Mouse (Mus musculus): ENCODE measurements around the gene Nprl3. TPM values are rescaled to one million over a fixed set of nuclear protein-coding genes. Genes with fewer than 3 reads are reported as not detected.

Nprl3 gene
- total RNA-seq, 2 experiments from 2014 or later = 57.1 to 63.2 TPM

Other genes starting within 250 kb of the Nprl3 start
- gene Il9r, start 67.4 kb downstream of the Nprl3 start, total RNA-seq (2021) = not detected
- gene Snrnp25, start 62.3 kb downstream of the Nprl3 start, total RNA-seq (2021) = 10 to 100 TPM; 28.3 to 29.3 TPM
- gene Rhbdf1, start 45.4 kb downstream of the Nprl3 start, total RNA-seq (2021) = 10 to 100 TPM; 23.6 to 29.5 TPM
- 10 to 100 TPM; 19.7 to 21.4 TPM for gene Mpg, start 41.2 kb downstream of the Nprl3 start, total RNA-seq (2021)
- not detected for gene Hba-x, start 8.7 kb upstream of the Nprl3 start, total RNA-seq (2021)
- 100 to 1,000 TPM; 527 to 541 TPM for gene Hba-a1, start 15.8 kb upstream of the Nprl3 start, total RNA-seq (2021)
- 1 to 10 TPM; 2.3 to 3.3 TPM for gene Hbq1b, start 19.3 kb upstream of the Nprl3 start, total RNA-seq (2021)
- gene Hba-a2, start 28.8 kb upstream of the Nprl3 start, total RNA-seq (2021) = 100 to 1,000 TPM; 397 to 459 TPM
- under 1 TPM; 0.93 to 0.99 TPM for gene Hbq1a, start 32.4 kb upstream of the Nprl3 start, total RNA-seq (2021)
- gene Sh3pxd2b, start 80.1 kb upstream of the Nprl3 start, total RNA-seq (2021) = 10 to 100 TPM; 18.9 to 22.6 TPM
- gene Ubtd2, start 187.7 kb upstream of the Nprl3 start, total RNA-seq (2021) = 10 to 100 TPM; 39.2 to 43.4 TPM

Data from layer of hippocampus, postnatal 14 days (tissue).